Mouse (Mus musculus): ENCODE data around the gene Tdpoz1.
"Not testable (repeated sequence)": the region's sequence is repeated elsewhere in the genome, so short reads cannot be mapped to it uniquely, and the experiment has no call there.

Gene Tdpoz1

GRCm38 (mm10) chr3:93676210-93676609 is at the start of gene Tdpoz1:
Gene Tdpoz1 (minus strand): TSS chr3:93676310.
- in situ Hi-C loops (cut with MboI, MseI): not testable (repeated sequence)

- in situ Hi-C loops (cut with MboI, MseI): not testable (repeated sequence)
These were observed 33.0 kb upstream of the Tdpoz1 start for GRCm38 (mm10) chr3:93708969-93709637.

GRCm38 (mm10) chr3:93692970-93693369 is 16.9 kb upstream of the Tdpoz1 start, which contains the start of gene Gm37596:
Gene Gm37596 (minus strand): TSS chr3:93693070.
- in situ Hi-C loops (cut with MboI, MseI): not testable (repeated sequence)

DNA sequence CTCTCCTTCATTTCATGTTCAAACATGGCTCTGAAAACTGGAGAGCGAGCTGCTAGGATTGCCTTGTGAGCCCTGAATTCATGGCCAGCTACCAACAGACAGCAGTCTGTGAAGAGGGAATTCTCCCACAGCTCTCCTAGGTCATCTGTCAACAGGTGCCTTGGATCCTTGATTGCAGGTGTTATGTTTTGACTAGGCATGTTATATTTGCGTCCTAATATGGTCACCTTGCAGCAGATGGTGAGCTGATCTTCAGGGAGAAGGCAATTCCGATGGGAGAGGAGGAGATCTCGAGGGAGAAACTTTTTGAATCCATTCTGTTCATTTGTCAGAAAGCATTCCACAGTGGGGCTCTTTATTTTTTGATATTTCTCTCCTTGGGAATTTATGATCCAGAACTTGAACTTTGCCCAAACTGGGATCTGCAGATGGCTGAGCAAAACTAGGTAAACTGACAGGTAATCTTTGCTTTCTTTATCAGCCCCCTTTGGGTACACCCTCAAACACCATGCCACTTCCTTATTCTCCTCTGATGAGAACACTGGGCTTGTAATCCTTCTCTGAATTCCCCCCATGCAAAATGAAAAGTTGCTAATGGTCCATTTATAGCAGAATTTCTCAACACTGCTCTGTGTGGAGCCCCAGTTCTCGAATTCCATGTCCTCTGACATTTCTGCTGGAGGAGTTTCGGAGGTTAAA is 5.2 kb downstream of the Tdpoz1 start:
- in situ Hi-C loops (cut with MboI, MseI): not testable (repeated sequence)

DNA sequence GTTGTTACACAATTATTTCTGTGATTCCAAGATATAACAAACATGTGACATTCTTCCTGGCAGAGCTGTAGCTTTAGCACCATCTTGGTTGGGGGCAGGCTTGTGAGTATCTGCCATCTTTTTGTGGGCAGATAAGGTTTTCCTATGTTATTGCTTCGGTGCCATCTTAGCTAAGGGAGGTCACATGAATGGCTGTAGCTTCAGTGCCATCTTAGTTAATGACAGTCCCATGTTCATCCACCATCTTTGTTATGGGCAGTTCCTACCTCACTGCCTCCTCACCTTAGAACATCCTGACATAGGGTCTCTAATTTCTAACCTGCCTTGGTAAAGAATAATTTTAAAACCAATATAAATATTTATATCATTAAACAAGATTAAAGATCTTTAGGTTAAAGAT is 21.9 kb downstream of the Tdpoz1 start:
- in situ Hi-C loops (cut with MboI, MseI): no loop called here

GRCm38 (mm10) chr3:93652586-93652985 is 23.5 kb downstream of the Tdpoz1 start, which contains the start of gene Tdpoz2:
Gene Tdpoz2 (minus strand): TSS chr3:93652686.
- in situ Hi-C loops (cut with MboI, MseI): no loop called here

GRCm38 (mm10) chr3:93630917-93631714 is 45.0 kb downstream of the Tdpoz1 start:
- in situ Hi-C loops (cut with MboI, MseI): not testable (repeated sequence)
